Mouse (Mus musculus) heart, embryonic 10.5 days (tissue): Measurements from ENCODE around the gene Asb16. TPM values are rescaled to one million over a fixed set of nuclear protein-coding genes. Genes with fewer than 3 reads are reported as not detected.

Experiments
- DNase-seq: peaks from one replicate; pipeline ENCODE4 v3.0.0-alpha.2; 2017; ENCODE audit warnings: low spot score
- H3K27ac ChIP-seq: fragments of 300-500 bp; sonication (generic); 2 replicates; pipeline ENCODE4 v1.5.1; 2016; ENCODE audit warnings: mild to moderate bottlenecking
- H3K27me3 ChIP-seq: fragments of 300-500 bp; sonication (generic); 2 replicates; pipeline ENCODE4 v1.6.1; 2016; ENCODE audit warnings: mild to moderate bottlenecking; ENCODE audit not compliant: poor library complexity, insufficient read depth, severe bottlenecking
- H3K36me3 ChIP-seq: fragments of 300-500 bp; sonication (generic); 2 replicates; pipeline ENCODE4 v1.6.1; 2016; ENCODE audit warnings: mild to moderate bottlenecking, moderate library complexity
- H3K4me1 ChIP-seq: fragments of 300-500 bp; sonication (generic); 2 replicates; pipeline ENCODE4 v1.6.1; 2016; ENCODE audit warnings: mild to moderate bottlenecking
- H3K4me3 ChIP-seq: fragments of 300-500 bp; sonication (generic); 2 replicates; pipeline ENCODE4 v1.5.1; 2016; ENCODE audit warnings: mild to moderate bottlenecking, moderate library complexity
- H3K9me3 ChIP-seq: fragments of 300-500 bp; sonication (generic); 2 replicates; pipeline ENCODE4 v1.6.1; 2016; ENCODE audit warnings: mild to moderate bottlenecking, moderate library complexity
- WGBS: fragments of 180-500 bp; shearing (Covaris S2); methylation state at CpG from one replicate; pipeline ENCODE4 v1.1.7; 2016; 5-methylcytosine and 5-hydroxymethylcytosine counted together
- polyA plus RNA-seq: library from polyadenylated mRNA; unstranded; fragments of >200 nt; fragmentation: Nextera tagmentation; extraction: Ambion mirVana; gene quantifications from 2 replicates; pipeline ENCODE4 v1.2.1, GENCODE M21; 2016

Asb16 gene
- polyA plus RNA-seq, 1 experiment from 2014 or later: 0.08 TPM

GRCm38 (mm10) chr11:102294416-102294815, 25.9 kb downstream of the Asb16 start:
- H3K4me3 ChIP-seq: peak overlapping the region; percentile 90
- peaks cover 30% of the 10 kb centered on the region for H3K4me1 ChIP-seq
- no peaks in the 10 kb centered on the region for H3K27me3 ChIP-seq
- H3K9me3 ChIP-seq: no peaks in the 10 kb centered on the region
- H3K36me3 ChIP-seq: peaks cover 51% of the 10 kb centered on the region
- 78% methylated on average over 5 of the region's 5 CpGs for WGBS
- no peak for DNase-seq
- 0 out of 2 replicates have a peak overlapping the region, but pooled peaks have one; percentile 99 for H3K27ac ChIP-seq

GRCm38 (mm10) chr11:102294887-102295597, 26.5 kb downstream of the Asb16 start:
- Histone ChIP-seq H3K27ac (peak overlapping the region; percentile 99), H3K4me3 (peak overlapping the region; percentile 90), H3K9me3 (no peaks in the 10 kb centered on the region), H3K27me3 (no peaks in the 10 kb centered on the region), H3K36me3 (peaks cover 48% of the 10 kb centered on the region), H3K4me1 (peaks cover 30% of the 10 kb centered on the region)
- DNase-seq: no peak
- WGBS: 80% methylated on average over 12 of the region's 12 CpGs

DNA sequence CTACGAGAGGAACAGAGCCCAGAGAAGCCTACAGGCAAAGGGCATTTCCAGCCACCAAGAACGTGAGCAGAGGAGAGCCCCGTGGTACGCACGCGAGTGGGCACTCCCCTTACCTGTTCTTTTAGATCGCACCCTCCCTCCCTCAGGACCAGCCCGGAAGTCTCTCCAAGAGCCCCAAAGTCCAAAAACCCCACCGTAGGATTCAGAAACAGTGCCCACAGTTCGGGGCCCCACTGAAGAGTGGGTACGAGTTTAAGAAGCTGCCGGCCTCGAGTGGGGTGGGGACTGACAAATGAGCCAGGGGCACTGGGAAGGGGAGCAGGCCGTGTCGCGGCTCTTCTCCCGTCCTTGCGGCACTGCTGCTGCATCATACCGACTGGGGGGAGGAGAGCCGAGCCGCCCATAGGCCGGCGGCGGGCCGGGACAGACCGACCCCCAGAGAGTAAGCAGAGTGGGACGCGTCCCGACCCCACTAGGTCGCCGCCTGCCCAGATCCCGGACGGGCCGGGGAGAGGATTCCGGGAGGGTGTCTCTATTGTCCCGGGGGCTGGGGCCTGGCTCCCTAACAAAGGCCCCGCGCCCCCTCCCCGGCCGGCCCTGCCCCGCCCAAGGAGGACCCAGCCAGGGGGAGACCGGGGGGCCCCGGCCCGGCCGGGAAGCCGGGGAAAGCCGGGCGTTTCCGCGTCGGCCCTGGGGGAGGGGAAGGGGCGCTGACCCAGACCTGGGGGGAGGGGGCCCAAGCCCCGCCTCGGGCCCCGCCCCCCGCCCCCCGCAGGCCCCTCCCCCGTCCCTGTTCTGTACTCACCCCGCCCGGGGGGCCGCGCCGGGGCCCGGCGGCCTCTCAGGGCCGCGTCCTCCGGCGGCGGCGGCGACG, 27.3 kb downstream of the Asb16 start:
- Histone ChIP-seq H3K4me3 (peak overlapping the region; percentile 90), H3K9me3 (no peaks in the 10 kb centered on the region), H3K27me3 (no peaks in the 10 kb centered on the region), H3K27ac (peak overlapping the region; percentile 99), H3K4me1 (peaks cover 27% of the 10 kb centered on the region), H3K36me3 (peaks cover 40% of the 10 kb centered on the region)
- no peak for DNase-seq
- under 1% methylated on average over 47 of the region's 73 CpGs for WGBS

GRCm38 (mm10) chr11:102296491-102297472, 28.2 kb downstream of the Asb16 start, which contains the start of gene Atxn7l3:
Gene Atxn7l3 (minus strand): TSS chr11:102296631.
- H3K4me1 ChIP-seq: peaks cover 25% of the 10 kb centered on the region
- H3K27me3 ChIP-seq: no peaks in the 10 kb centered on the region
- H3K36me3 ChIP-seq: peaks cover 31% of the 10 kb centered on the region
- WGBS: under 1% methylated on average over 71 of the region's 125 CpGs
- peak; percentile 100 for DNase-seq
- peak within 1 kb of the TSS; percentile 99 for H3K27ac ChIP-seq
- peak within 1 kb of the TSS; percentile 90 for H3K4me3 ChIP-seq
- H3K9me3 ChIP-seq: no peaks in the 10 kb centered on the region

DNA sequence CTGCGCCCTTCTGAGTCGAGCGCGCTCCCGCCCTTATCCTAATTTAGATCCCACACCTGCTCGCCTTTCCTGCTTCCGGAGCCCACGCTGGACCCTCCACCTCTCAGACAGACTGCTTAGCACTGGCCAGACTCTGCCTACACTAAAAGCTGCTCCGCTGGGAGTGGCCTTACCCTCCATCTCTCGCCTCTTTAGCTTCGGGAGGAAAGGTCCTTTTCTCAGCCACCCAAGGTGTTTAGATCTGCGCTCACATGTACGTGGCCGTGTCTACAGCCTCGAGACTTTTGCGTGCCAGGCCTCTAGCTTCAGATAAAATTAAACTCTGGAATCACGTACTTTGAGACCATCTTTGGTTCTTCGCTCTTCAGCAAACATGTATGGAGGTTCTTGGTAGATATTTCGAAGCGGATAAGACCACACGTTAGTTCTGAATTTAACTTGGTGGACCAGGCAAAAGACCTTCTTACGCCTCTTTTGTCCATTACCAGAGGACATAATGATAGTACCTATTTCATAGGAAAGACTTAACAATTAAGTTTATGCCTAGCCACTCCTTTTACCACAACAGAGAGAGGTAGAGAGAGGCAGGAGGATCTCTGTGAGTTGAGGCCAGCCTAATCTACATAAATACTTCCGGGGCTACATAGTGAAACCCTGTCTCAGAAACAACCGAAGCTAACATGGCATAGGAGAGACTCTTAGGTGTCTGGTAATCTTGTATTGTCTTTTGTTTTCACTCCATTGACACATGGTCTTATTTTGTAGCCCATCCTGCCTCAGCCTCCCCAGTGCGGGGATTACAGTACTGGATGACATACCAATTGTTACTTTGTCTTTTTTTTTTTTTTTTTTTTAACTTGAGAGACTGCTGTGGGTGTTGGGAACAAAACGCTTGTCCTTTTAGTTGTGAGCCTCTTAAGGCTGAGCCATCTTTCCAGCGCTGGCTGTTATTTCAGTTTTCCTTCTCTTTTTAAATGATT, 29.3 kb downstream of the Asb16 start:
- peak overlapping the region; percentile 99 for H3K27ac ChIP-seq
- H3K27me3 ChIP-seq: no peaks in the 10 kb centered on the region
- H3K4me1 ChIP-seq: peaks cover 23% of the 10 kb centered on the region
- H3K4me3 ChIP-seq: peak overlapping the region; percentile 90
- peaks cover 20% of the 10 kb centered on the region for H3K36me3 ChIP-seq
- no peak for DNase-seq
- no peaks in the 10 kb centered on the region for H3K9me3 ChIP-seq
- WGBS: 24% methylated on average over 27 of the region's 27 CpGs

DNA sequence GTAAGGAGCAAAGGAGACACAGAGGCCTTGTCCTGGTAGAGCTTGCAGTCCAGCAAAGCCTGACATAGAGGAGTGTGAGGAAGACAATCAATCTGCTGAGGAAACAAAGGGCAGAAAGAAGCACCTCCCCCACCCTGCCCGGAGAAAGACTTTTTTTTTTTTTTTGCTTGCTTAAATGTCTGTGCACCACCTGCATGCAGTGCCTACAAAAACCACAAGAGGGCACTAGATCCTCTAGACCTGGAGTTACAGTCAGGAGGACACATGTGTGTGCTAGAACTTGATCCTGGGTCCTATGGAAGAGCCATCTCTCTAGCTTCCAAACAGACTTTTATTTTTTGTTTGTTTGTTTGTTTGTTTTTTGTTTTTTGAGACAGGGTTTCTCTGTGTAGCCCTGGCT, 31.3 kb downstream of the Asb16 start:
- Histone ChIP-seq H3K4me1 (peaks cover 17% of the 10 kb centered on the region), H3K27me3 (no peaks in the 10 kb centered on the region), H3K36me3 (0 out of 2 replicates have a peak, but pooled peaks cover under 1% of the 10 kb centered on the region), H3K4me3 (no peak overlapping the region), H3K9me3 (no peaks in the 10 kb centered on the region), H3K27ac (no peak overlapping the region)
- 13% methylated on average over 1 of the region's 1 CpGs for WGBS
- no peak for DNase-seq

GRCm38 (mm10) chr11:102304141-102304540, 35.6 kb downstream of the Asb16 start:
- WGBS: 51% methylated on average over 2 of the region's 2 CpGs
- no peak overlapping the region for H3K27ac ChIP-seq
- H3K4me1 ChIP-seq: peaks cover 9% of the 10 kb centered on the region
- no peak for DNase-seq
- no peaks in the 10 kb centered on the region for H3K9me3 ChIP-seq
- H3K27me3 ChIP-seq: no peaks in the 10 kb centered on the region
- H3K4me3 ChIP-seq: no peak overlapping the region
- peaks cover 30% of the 10 kb centered on the region for H3K36me3 ChIP-seq

GRCm38 (mm10) chr11:102305359-102305758, 36.8 kb downstream of the Asb16 start:
- Histone ChIP-seq H3K4me1 (peaks cover 21% of the 10 kb centered on the region), H3K27me3 (no peaks in the 10 kb centered on the region), H3K4me3 (no peak overlapping the region), H3K27ac (no peak overlapping the region), H3K36me3 (peaks cover 42% of the 10 kb centered on the region), H3K9me3 (no peaks in the 10 kb centered on the region)
- WGBS: 49% methylated on average over 3 of the region's 3 CpGs
- DNase-seq: no peak

DNA sequence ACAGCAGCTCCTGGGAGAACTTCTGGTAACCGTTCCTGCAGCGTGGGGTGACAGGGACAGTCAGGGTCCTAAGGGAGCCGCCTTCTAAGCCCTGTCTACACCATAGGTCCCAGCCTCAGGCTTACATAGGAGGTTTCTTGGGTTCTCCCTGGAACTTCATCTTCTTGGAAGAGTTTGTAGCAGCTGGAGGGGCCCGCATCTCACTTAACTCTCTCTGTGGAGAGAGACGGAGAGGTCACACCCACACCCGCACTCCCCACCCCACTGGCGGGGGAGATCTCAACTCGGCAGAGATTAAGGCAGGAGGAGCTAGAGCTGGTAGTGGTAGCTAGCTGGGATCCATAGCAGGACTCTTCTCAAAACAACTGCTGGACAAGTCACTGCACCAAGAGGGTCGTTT, 39.6 kb downstream of the Asb16 start:
- DNase-seq: peak; percentile 70
- H3K27ac ChIP-seq: no peak overlapping the region
- peaks cover 34% of the 10 kb centered on the region for H3K4me1 ChIP-seq
- H3K27me3 ChIP-seq: no peaks in the 10 kb centered on the region
- peaks cover 69% of the 10 kb centered on the region for H3K36me3 ChIP-seq
- 80% methylated on average over 9 of the region's 9 CpGs for WGBS
- H3K9me3 ChIP-seq: no peaks in the 10 kb centered on the region
- H3K4me3 ChIP-seq: no peak overlapping the region

- H3K27me3 ChIP-seq: no peaks in the 10 kb centered on the region
- peaks cover 37% of the 10 kb centered on the region for H3K4me1 ChIP-seq
- under 1% methylated on average over 27 of the region's 27 CpGs for WGBS
- DNase-seq: peak; percentile 99
- H3K9me3 ChIP-seq: no peaks in the 10 kb centered on the region
- peak overlapping the region; percentile 81 for H3K27ac ChIP-seq
- H3K4me3 ChIP-seq: peak overlapping the region; percentile 63
- H3K36me3 ChIP-seq: peaks cover 78% of the 10 kb centered on the region
These were observed 40.4 kb downstream of the Asb16 start for GRCm38 (mm10) chr11:102308979-102309378.

- Histone ChIP-seq H3K36me3 (peaks cover 88% of the 10 kb centered on the region), H3K27ac (peak overlapping the region; percentile 81), H3K9me3 (no peaks in the 10 kb centered on the region), H3K4me1 (peaks cover 37% of the 10 kb centered on the region), H3K27me3 (no peaks in the 10 kb centered on the region), H3K4me3 (peak overlapping the region; percentile 63)
- peak; percentile 75 for DNase-seq
- 86% methylated on average over 22 of the region's 22 CpGs for WGBS
These were observed 41.5 kb downstream of the Asb16 start for GRCm38 (mm10) chr11:102309821-102310617.
